Mouse (Mus musculus): ENCODE results near the gene Ly6g6f. TPM values are rescaled to one million over a fixed set of nuclear protein-coding genes. Genes with fewer than 3 reads are reported as not detected.

The Ly6g6f gene
- polyA plus RNA-seq, 1 experiment, result 0.84 TPM

GRCm38 (mm10) chr17:35082841-35083576, 2.4 kb downstream of the Ly6g6f start:
- 90% methylated on average over 16 of the region's 16 CpGs for WGBS
- Histone ChIP-seq H3K4me3 (replicated peaks; ENCODE audit: extremely low read depth, low read depth, low read length) (no peak overlapping the region), H3K4me1 (ENCODE audit: control insufficient read depth, insufficient read depth, low read length) (no peaks in the 10 kb centered on the region; the same call in 1 of the 2 replicates)
- no peak for DNase-seq
- no peak for TF ChIP-seq POLR2A (IDR thresholded peaks at IDR 0.05; ENCODE audit: borderline replicate concordance, extremely low read depth, low read depth, low read length)
- no peak for TF ChIP-seq CTCF (IDR thresholded peaks at IDR 0.05; ENCODE audit: insufficient read depth, low read length)

DNA sequence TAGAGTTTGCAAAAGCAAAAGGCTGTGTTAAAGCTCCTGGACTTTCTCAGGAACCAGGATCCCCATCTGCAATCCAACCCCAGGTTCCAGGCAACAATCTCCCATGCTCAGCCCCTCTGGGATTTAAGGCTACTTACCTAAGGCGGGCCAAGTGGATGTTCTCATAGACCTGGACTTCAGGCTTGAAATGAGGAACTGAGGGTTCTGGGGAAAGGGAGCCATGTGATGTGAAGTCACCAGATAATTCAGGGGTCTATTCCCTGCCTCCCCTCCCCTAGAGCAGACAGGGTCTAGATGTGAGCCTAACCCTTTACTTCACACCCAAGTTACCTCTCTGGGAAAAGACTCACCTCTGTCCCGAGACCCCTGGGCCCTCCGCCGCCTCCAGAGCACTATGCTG, 4.7 kb downstream of the Ly6g6f start:
- DNase-seq, result no peak
- no peak for TF ChIP-seq POLR2A (IDR thresholded peaks at IDR 0.05; ENCODE audit: borderline replicate concordance, extremely low read depth, low read depth, low read length)
- TF ChIP-seq CTCF (IDR thresholded peaks at IDR 0.05; ENCODE audit: insufficient read depth, low read length), result no peak
- Histone ChIP-seq H3K4me1 (ENCODE audit: control insufficient read depth, insufficient read depth, low read length) (no peaks in the 10 kb centered on the region; the same call in none of the 2 replicates), H3K4me3 (replicated peaks; ENCODE audit: extremely low read depth, low read depth, low read length) (no peak overlapping the region)
- 88% methylated on average over 4 of the region's 4 CpGs for WGBS

GRCm38 (mm10) chr17:35080248-35080647, 5.2 kb downstream of the Ly6g6f start:
- Histone ChIP-seq H3K4me1 (ENCODE audit: control insufficient read depth, insufficient read depth, low read length) (no peaks in the 10 kb centered on the region; the same call in none of the 2 replicates), H3K4me3 (replicated peaks; ENCODE audit: extremely low read depth, low read depth, low read length) (no peak overlapping the region)
- no peak for DNase-seq
- no peak for TF ChIP-seq POLR2A (IDR thresholded peaks at IDR 0.05; ENCODE audit: borderline replicate concordance, extremely low read depth, low read depth, low read length)
- no peak for TF ChIP-seq CTCF (IDR thresholded peaks at IDR 0.05; ENCODE audit: insufficient read depth, low read length)
- 59% methylated on average over 6 of the region's 6 CpGs for WGBS

DNA sequence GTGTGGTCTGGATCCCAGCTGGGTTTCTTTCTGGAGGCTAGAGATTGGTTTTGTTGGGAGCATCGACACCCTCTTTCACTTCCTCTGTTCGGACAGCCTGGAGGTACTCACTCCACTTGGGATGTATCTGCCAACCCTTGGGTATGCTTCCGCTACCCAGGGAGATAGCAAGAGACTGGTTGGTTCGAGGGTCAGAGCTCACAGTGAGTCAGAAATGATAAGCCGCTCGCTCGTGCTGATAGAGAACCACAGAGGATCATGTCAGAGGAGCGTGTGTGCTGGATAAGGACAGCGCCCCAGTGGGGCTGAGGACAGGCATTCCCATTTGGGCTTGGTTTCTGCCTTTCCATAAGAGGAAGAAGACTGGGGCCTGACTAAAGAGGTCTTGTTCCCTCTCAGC, 5.6 kb downstream of the Ly6g6f start:
- 49% methylated on average over 9 of the region's 9 CpGs for WGBS
- no peak for DNase-seq
- Histone ChIP-seq H3K4me3 (replicated peaks; ENCODE audit: extremely low read depth, low read depth, low read length) (no peak overlapping the region), H3K4me1 (ENCODE audit: control insufficient read depth, insufficient read depth, low read length) (no peaks in the 10 kb centered on the region; the same call in none of the 2 replicates)
- TF ChIP-seq POLR2A (IDR thresholded peaks at IDR 0.05; ENCODE audit: borderline replicate concordance, extremely low read depth, low read depth, low read length) (no peak), CTCF (IDR thresholded peaks at IDR 0.05; ENCODE audit: insufficient read depth, low read length) (no peak)

GRCm38 (mm10) chr17:35077786-35078233, 7.6 kb downstream of the Ly6g6f start, which contains the start of gene Ly6g6d:
Gene Ly6g6d (minus strand): TSS chr17:35078065.
- H3K4me3 ChIP-seq (replicated peaks; ENCODE audit: extremely low read depth, low read depth, low read length), result peak within 1 kb of the TSS; percentile 67
- peak; percentile 76 for DNase-seq

GRCm38 (mm10) chr17:35077285-35077684, 8.1 kb downstream of the Ly6g6f start:
- Histone ChIP-seq H3K4me3 (replicated peaks; ENCODE audit: extremely low read depth, low read depth, low read length) (peak overlapping the region; percentile 67), H3K4me1 (ENCODE audit: control insufficient read depth, insufficient read depth, low read length) (no peaks in the 10 kb centered on the region; the same call in none of the 2 replicates)
- TF ChIP-seq POLR2A (IDR thresholded peaks at IDR 0.05; ENCODE audit: borderline replicate concordance, extremely low read depth, low read depth, low read length), result no peak
- no peak for TF ChIP-seq CTCF (IDR thresholded peaks at IDR 0.05; ENCODE audit: insufficient read depth, low read length)
- peak; percentile 46 for DNase-seq
- 22% methylated on average over 2 of the region's 2 CpGs for WGBS

More at GRCm38 (mm10) chr17:35077786-35078233, 7.6 kb downstream of the Ly6g6f start, which contains the start of gene Ly6g6d:
- 7% methylated on average over 14 of the region's 14 CpGs for WGBS
- no peaks in the 10 kb centered on the region; the same call in none of the 2 replicates for H3K4me1 ChIP-seq (ENCODE audit: control insufficient read depth, insufficient read depth, low read length)
- TF ChIP-seq POLR2A (IDR thresholded peaks at IDR 0.05; ENCODE audit: borderline replicate concordance, extremely low read depth, low read depth, low read length) (peak; percentile 84; the same call in 1 of the 2 replicates), CTCF (IDR thresholded peaks at IDR 0.05; ENCODE audit: insufficient read depth, low read length) (peak; percentile 74)

- peak within 1 kb of the TSS; percentile 67 for H3K4me3 ChIP-seq (replicated peaks; ENCODE audit: extremely low read depth, low read depth, low read length)
- 29% methylated on average over 10 of the region's 10 CpGs for WGBS
- no peak for DNase-seq
- no peaks in the 10 kb centered on the region; the same call in none of the 2 replicates for H3K4me1 ChIP-seq (ENCODE audit: control insufficient read depth, insufficient read depth, low read length)
- no peak for TF ChIP-seq POLR2A (IDR thresholded peaks at IDR 0.05; ENCODE audit: borderline replicate concordance, extremely low read depth, low read depth, low read length)
These were observed 8.8 kb downstream of the Ly6g6f start, which contains the start of gene Ly6g6e for GRCm38 (mm10) chr17:35076507-35077176. Gene Ly6g6e (plus strand): TSS chr17:35076902.

GRCm38 (mm10) chr17:35074097-35074496, 11.3 kb downstream of the Ly6g6f start:
- DNase-seq, result no peak
- no peaks in the 10 kb centered on the region; the same call in none of the 2 replicates for H3K4me1 ChIP-seq (ENCODE audit: control insufficient read depth, insufficient read depth, low read length)
- WGBS, result 54% methylated on average over 17 of the region's 17 CpGs
- TF ChIP-seq CTCF (IDR thresholded peaks at IDR 0.05; ENCODE audit: insufficient read depth, low read length), result no peak
- no peak for TF ChIP-seq POLR2A (IDR thresholded peaks at IDR 0.05; ENCODE audit: borderline replicate concordance, extremely low read depth, low read depth, low read length)
- no peak overlapping the region for H3K4me3 ChIP-seq (replicated peaks; ENCODE audit: extremely low read depth, low read depth, low read length)

DNA sequence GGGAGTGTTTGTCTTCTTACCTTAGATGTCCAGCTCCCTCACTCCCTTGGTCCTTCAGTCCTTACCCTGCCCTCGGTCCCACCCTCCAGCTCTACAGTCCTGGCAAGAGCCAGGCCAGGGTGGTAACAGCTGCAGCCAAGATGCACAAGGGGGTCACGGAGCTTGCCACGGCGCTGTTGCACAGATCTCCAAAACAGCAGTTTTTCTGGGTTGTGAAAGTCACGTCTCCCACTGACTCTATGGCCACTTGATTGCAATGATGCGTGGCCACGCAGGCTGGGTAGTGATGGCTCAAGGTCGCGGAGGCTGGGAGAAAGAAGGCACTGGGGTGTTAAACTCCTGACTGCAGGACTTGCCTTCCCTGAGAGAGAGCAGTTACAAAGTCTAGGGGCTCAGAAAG, 14.0 kb downstream of the Ly6g6f start:
- no peak for DNase-seq
- no peaks in the 10 kb centered on the region for H3K4me1 ChIP-seq (ENCODE audit: control insufficient read depth, insufficient read depth, low read length)
- WGBS, result 73% methylated on average over 9 of the region's 9 CpGs
- no peak for TF ChIP-seq POLR2A (IDR thresholded peaks at IDR 0.05; ENCODE audit: borderline replicate concordance, extremely low read depth, low read depth, low read length)
- no peak for TF ChIP-seq CTCF (IDR thresholded peaks at IDR 0.05; ENCODE audit: insufficient read depth, low read length)
- H3K4me3 ChIP-seq (replicated peaks; ENCODE audit: extremely low read depth, low read depth, low read length), result no peak overlapping the region

All from lung, adult 2 months (tissue).